8 mouse cellular contexts compared by ENCODE assay signal in the genomic region with DNA sequence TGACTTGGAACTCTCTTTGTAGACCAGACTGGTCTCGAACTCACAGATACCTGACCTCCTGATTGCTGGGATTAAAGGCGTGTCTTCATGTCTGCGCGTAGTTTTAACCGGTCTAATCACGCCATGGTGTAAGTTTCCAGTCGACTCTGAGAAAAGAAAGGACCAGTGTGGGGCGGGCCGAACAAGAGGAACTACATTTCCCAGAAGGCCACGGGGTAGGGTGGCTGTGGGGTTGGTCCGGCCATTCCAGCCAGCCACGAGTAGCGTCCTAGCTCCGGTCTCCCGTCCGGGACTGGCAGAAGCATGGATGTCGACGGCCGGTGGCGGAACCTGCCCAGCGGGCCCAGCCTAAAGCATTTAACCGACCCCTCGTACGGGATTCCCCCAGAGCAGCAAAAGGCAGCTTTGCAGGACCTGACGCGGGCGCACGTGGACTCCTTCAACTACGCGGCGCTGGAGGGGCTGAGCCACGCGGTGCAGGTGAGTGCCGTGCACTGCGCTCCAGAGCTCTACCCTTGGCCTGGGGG. TPM values are rescaled to one million over a fixed set of nuclear protein-coding genes. Genes with fewer than 3 reads are reported as not detected.
A peak's percentile ranks its signal among the peaks of the same experiment; 100 is the strongest.
DNase-seq lines count a peak whose midpoint lies in the region; ATAC-seq and TF ChIP-seq lines count a peak whose summit lies in the region.

A gene (plus strand): TSS at position 212 of the 527 bp plus-strand sequence.

- CTCF ChIA-PET in Patski (lab: Charles Lee) = no interaction called here

- peak within 1 kb of the TSS; percentile 79 for H3K9ac ChIP-seq in hindbrain, embryonic 13.5 days

- peak within 1 kb of the TSS; percentile 78 for H3K4me2 ChIP-seq in hindbrain, embryonic 13.5 days

- H3K4me3 ChIP-seq in hindbrain, embryonic 13.5 days = peak within 1 kb of the TSS; percentile 73

- POLR2A ChIA-PET in Patski (lab: Charles Lee) = interaction anchor here (1.4 to 1.8 kb wide), 2 partner anchors 27 to 28 kb away, joined by 4 to 5 read pairs; a partner anchor contains a TSS

- in situ Hi-C loops in Patski (cut with MboI; ENCODE audit: low pct_unique_long_range_greater_than_20kb) = no loop called here

- peak; percentile 95 for ATAC-seq in Patski
- ATAC-seq in hindbrain, embryonic 13.5 days (ENCODE audit: low FRiP score) = peak; percentile 99

- no peak within 1 kb of the TSS for H3K27ac ChIP-seq in hindbrain, embryonic 13.5 days

- peaks cover 30% of the 10 kb centered on the region for H3K36me3 ChIP-seq in hindbrain, embryonic 13.5 days

- DNase-seq in Patski (ENCODE audit: low read depth, low spot score) = peak; percentile 63
- peak; percentile 92 to 94 for DNase-seq in cerebellum, postnatal 14 days
- DNase-seq in frontal cortex, postnatal 14 days (ENCODE audit: low spot score in 2 of 2) = peak; percentile 88 to 90
- peak; percentile 71 to 81 for DNase-seq in layer of hippocampus, postnatal 25 days (ENCODE audit: extremely low spot score in 1 of 2, low spot score in 1 of 2)
- DNase-seq in lung, postnatal 25 days (ENCODE audit: low spot score) = peak; percentile 96
- peak; percentile 94 for DNase-seq in retina, embryonic 14.5 days (ENCODE audit: low spot score)
- DNase-seq in thymus, postnatal 4 days = peak; percentile 83

- no peaks in the 10 kb centered on the region for H3K27me3 ChIP-seq in Patski
- no peaks in the 10 kb centered on the region for H3K27me3 ChIP-seq in hindbrain, embryonic 13.5 days

- H3K9me3 ChIP-seq in hindbrain, embryonic 13.5 days = no peaks in the 10 kb centered on the region

- TF ChIP-seq CTCF in Patski (IDR thresholded peaks at IDR 0.05) = no peak

- under 1% methylated on average over 35 of the region's 35 CpGs for WGBS in hindbrain, embryonic 13.5 days

- H3K4me1 ChIP-seq in hindbrain, embryonic 13.5 days (replicated peaks) = peaks cover 12% of the 10 kb centered on the region

RNA-seq across cellular contexts. Expression of the gene that starts here (rescaled TPM):
- polyA plus RNA-seq in Patski (2021) = 26.7 TPM
- polyA plus RNA-seq in hindbrain, embryonic 13.5 days (2015; fragmentation: Nextera tagmentation; extraction: Ambion mirVana) = 15.4 and 19.3 TPM in 2 replicates
- 10 to 100 TPM; 14.9 to 15.5 TPM for total RNA-seq in layer of hippocampus, postnatal 25 days (2021)
